Mouse (Mus musculus): ENCODE results near the gene Clns1a. TPM values are rescaled to one million over a fixed set of nuclear protein-coding genes. Genes with fewer than 3 reads are reported as not detected.

Gene Clns1a
- 10 to 100 TPM; 57.5 to 59.1 TPM for total RNA-seq (2021)
- long read RNA-seq, experiment 1, transcript Clns1a-201 (7 exons, 1,504 nt): major isoform, 84 of 102 reads
- long read RNA-seq, experiment 1, transcript Clns1a-203 (1 exons, 3,002 nt): minor isoform, 15 of 102 reads
- long read RNA-seq, experiment 1, partial matches to known transcripts: 1 of 102 reads
- long read RNA-seq, experiment 1, other reads (novel, unspliced or antisense): 2 of 102 reads
- long read RNA-seq, experiment 2, transcript Clns1a-203 (1 exons, 3,002 nt): minor isoform, 6 of 51 reads
- long read RNA-seq, experiment 2, transcript Clns1a-201 (7 exons, 1,504 nt): major isoform, 42 of 51 reads
- long read RNA-seq, experiment 2, partial matches to known transcripts: 0 of 51 reads
- long read RNA-seq, experiment 2, other reads (novel, unspliced or antisense): 3 of 51 reads

GRCm38 (mm10) chr7:97696506-97697254, at the start of gene Clns1a:
Gene Clns1a, plus strand, starts transcription at chr7:97696634.
- peak; percentile 95 for DNase-seq

GRCm38 (mm10) chr7:97647656-97648055, 48.8 kb upstream of the Clns1a start:
- DNase-seq: no peak

DNA sequence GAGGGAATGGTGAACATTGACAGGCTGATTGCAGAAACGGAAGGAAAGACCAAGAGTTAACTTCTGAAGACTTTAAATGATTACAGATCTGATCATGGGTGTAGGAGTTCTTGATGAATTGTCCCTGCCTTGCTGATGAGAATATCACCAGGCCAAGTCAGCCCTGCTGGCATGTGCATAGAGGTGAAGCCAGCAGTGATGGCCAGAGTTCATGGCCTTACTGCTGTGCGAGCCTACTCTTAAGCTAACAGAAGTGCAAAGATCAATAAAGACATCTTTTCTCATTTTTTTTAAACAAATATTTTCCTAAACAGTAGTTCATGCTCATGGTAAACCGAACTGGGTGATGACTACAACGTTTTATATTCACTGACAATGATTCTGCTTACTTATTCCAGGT, 45.7 kb upstream of the Clns1a start:
- no peak for DNase-seq

DNA sequence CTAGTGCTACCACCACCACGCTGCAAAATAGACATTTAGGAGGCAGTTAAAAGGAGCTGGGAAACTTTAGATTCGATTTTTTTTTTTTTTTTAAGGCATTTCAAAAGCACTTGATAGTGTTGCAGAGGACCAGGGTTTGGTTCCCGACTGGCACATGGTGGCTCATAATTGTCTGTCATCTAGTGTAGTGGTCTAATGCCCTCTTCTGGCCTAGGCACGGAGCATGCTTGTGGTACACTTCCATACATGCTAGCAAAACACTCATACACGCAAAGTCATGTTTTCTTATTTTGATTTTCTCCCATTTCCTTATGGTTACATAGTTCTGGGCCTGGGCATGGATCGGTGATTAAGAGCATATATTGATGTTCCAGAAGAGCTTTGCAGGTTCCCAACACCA, 40.3 kb upstream of the Clns1a start:
- DNase-seq: no peak

DNA sequence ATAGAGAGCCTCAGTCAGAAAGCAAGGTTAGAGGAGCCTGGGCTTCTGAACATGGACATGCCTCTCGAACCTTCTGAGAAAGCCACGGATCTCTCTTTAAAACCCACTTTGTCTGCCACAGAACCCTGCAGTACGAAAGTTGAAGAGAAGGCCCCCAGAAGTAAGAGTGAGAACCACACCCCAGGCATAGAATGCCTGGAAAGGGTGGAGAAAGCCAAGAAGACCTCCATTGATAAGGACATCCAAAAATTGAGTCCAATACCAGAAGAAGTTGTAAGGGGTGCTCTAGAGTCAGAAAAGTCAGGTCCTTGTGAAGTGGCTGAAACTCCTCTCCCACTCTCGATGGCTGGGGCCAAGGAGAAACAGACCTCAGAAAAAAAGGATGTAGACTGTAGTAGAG, 34.8 kb upstream of the Clns1a start:
- DNase-seq: no peak

DNA sequence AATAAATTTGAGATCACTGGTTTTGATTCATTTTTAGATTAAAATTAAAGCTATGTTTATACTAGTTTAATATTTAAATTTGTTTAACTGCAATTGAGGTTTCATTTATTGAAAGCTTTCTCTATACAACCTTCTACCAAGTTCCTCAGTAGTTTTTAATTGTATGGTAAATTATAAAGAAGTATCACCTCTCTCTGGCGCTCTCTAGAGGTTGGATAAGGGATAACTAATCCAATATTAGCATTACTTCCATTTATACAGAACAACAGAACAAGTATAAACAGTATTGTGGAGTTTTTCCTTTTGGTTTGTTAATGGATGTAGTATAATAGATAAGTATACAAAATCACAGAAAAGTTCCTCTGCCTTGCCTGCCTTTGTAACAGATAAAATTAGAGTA, 17.2 kb upstream of the Clns1a start:
- DNase-seq: no peak

DNA sequence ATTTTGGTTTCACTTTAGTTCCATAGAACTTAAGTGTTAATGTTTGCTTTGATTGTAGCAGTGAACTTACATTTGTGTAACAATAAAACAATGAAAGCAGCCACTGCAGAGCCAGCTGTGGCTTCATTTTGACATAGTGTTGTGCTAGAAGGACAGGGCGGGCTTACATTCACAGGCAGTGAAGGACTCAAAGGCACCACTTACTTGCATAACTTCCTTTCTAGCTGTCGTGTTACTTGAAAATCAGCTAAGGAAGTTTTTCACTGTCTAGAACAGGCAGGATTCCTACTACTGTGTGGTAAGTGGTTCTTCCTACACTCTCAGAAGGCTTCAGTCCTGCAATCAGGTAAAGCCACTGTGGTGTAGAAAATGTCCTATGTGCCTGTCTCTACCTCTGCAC, 8.6 kb upstream of the Clns1a start:
- no peak for DNase-seq

DNA sequence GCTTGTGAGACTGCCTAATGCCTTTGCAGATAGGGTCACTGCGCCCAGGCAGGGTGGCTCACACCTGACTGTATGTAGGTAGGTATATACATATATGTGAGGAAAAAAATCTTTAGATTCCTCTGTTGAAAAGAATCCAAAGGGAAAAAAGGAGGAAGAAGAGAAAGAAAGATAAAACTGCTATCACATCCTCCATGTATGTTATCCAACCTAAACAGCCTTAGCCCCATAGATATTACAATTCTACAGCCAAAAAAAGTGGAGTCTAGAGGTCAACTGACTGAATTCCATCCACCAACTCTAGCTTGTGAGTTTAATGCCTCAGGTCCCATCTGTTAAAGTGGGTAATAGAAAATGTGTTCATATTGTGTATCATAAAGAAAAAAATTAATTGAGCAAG, 993 bp upstream of the Clns1a start:
- DNase-seq: no peak

- DNase-seq: no peak
Measured at GRCm38 (mm10) chr7:97696133-97696505, 315 bp upstream of the Clns1a start.

DNA sequence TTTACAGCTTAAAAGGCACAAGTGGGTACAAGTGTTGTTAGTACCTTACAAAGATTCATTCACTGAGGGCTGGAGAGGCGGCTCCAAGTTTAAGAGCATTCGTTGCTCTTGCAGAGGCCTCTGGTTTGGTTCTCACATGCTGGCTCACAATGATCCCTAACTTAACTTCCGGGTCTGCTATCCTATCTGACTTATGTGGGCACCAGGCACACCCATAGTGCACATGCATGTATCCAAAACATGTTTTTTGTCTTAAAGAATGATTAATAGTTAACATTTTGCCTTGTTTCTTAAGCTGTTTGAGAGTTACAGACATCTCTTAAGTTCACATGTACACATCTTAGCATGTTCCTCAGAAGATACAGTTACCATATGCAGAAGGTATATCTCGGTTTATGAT, 3.7 kb downstream of the Clns1a start:
- no peak for DNase-seq

DNA sequence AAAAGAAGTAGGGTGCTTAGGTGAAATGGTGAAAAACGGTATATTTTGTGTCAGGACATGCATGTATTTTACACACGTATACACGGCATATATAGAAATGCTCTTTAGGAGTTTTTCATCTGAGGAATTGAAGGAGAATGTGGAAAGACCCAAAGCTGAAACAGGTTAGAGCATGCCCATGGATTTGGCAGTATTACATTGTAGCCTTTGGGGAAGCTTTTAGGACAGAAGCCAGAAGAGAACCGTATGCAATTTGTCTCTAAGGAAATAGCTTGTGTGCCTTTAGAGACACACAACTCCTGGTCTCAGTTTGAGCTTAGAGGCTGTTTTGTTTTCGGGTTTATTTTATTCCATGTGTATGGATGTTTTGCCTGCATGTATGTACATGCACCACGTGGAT, 4.7 kb downstream of the Clns1a start:
- DNase-seq: no peak

DNA sequence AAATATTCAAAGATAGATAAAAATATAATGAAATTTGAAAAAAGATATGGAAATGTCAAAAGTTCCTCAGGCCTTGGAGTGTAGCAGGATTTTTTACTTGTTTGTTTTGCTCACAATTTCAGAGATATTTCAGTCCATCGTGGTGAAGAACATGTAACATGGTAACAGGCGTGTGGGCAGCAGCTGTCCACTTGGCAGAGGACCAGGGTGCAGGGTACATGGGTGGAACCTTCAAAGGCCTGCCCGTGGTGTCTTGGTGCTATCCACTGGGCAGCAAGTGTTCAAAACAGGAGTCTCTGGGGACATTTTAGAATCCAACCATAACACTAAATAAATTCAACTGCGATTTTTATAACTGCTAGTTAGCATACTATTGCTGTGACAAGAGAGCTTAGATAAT, 10.7 kb downstream of the Clns1a start:
- no peak for DNase-seq

GRCm38 (mm10) chr7:97707809-97708208, 11.4 kb downstream of the Clns1a start:
- no peak for DNase-seq

DNA sequence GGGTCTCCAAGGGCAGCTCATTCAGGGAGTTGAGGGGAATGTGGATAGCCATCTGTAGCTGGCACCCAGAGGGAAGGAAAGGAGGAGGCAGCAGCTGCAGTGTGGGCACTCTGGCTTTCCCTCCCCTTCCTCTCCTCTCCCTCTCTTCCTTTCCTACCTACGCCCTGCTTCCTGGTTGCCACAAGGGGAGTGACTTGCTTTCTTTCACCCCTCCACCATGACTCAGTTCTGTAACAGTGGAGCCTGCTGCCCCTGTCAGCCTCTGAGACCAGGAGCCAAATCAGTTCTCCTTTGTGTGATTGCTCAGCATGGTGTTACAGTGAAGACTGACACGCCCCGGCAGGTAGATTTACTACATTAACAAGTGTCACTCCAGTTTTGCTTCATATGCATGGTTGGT, 12.8 kb downstream of the Clns1a start:
- DNase-seq: no peak

- DNase-seq: no peak
Measured at GRCm38 (mm10) chr7:97714651-97715050, 18.2 kb downstream of the Clns1a start.

DNA sequence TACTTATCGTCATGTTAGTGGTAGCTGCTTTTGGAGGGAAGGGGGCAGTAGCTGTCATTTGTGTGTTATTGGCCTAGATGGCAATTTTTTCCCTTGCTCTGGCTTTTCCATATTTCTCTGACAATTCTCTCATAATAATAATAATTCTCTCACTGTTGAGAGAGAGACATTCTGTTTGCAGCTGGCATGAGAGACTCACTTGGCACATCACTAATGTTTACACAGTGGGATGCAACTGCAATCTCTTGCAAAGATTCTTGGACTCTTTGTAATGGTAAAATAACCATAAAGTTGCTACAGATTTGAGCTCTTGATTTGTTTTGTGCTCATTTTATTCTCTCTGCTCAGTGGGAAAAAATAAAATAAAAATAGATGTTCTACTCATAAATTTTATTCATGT, 20.9 kb downstream of the Clns1a start:
- no peak for DNase-seq

GRCm38 (mm10) chr7:97719078-97719477, 22.6 kb downstream of the Clns1a start:
- no peak for DNase-seq

- no peak for DNase-seq
Measured at GRCm38 (mm10) chr7:97720109-97720508, 23.7 kb downstream of the Clns1a start.

GRCm38 (mm10) chr7:97722278-97722918, 26.0 kb downstream of the Clns1a start:
- DNase-seq: no peak

- DNase-seq: no peak
Measured at GRCm38 (mm10) chr7:97723646-97724538, 27.5 kb downstream of the Clns1a start.

DNA sequence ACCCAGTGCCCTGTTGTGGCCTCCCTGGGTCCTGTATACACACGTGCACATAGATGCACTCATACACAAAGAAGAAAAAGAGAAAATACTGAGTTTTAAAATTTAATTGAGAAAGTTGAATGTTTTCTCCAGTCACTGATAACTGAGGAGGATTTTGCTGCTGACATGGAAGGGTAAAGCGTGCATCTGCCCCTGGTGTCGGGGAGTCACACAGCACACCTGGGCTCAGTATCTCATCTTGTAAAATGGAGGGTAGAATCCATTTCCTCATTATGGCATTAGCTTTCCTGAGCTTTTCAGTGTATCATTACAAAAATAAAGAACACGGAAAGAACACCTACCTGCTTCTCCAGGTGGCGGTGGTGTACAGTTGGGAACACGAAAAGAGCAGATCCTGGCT, 29.0 kb downstream of the Clns1a start:
- DNase-seq: no peak

- no peak for DNase-seq
Measured at GRCm38 (mm10) chr7:97726080-97726479, 29.6 kb downstream of the Clns1a start.

Data from adrenal gland, postnatal 10 days (tissue).